Mouse (Mus musculus): ENCODE measurements around the gene AU040320. TPM values are rescaled to one million over a fixed set of nuclear protein-coding genes. Genes with fewer than 3 reads are reported as not detected.

The AU040320 gene
- polyA plus RNA-seq, 1 experiment: 50.5 TPM

DNA sequence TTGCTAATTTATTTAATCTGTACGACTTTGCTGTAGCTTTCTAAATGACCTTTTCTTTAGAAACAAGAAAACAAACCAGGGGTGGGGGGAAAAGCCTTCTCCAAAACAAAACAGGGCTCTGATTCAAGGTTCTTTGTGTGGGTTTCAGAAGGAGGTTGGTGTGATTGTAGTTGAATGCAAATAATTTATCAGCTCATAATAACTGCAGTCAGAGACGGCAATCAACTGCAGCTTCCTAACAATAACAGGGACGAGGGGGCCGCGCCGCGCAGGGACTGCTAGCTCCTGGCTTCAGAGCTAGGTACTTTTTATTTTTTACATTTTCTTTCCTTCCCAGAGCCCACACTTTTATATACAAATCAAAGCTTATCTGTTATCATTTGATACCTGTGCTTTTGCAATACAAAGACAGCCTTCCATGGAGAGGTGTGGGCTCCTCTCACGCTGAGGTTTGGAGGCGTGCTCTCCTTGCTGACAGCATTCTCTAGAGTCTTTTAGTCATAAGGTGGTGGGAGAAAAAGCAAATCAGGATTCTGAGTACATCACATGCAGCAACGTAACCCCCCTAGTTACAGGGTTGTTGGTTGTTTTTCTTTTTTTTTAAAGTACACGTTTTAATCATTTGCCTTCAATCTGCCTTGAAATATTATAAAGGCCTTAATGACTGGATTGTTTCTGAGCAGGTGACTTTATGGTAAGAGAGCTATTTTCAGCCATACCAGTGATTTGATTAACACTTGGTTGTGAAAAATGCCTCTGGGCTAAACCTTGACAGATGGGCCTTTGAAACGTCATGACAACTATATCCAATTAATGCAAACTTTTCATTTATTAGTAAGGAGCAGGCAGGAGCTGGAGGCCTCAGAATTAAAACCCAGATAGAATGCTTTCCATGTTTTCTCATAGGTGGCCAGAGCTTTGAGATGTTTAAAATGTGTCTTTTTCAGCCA is 26.8 kb downstream of the AU040320 start:
- peak in 1 of 2 experiments; percentile 45 for DNase-seq (ENCODE audit: extremely low spot score in 1 of 2, low spot score in 1 of 2)

DNA sequence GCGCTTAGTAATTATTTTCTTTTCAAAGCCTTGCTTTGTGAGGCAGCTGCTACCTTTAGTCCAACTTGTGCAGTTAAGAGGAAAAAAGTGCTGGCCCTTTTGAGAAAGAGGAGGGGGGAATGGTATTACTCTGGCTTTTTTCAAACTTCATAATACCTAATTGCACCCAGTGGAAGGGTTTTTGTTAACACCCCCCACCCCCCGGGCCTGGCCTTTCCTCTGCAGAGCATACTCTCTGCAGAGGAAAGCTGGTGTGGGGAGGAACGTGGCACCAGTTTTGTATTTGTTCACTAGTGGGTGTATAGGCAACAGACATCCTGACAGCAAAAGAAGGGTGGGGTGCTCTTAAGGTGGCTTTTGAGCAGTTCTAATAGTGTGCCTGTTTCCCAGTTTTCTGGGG is 28.5 kb downstream of the AU040320 start:
- DNase-seq (ENCODE audit: extremely low spot score in 1 of 2, low spot score in 1 of 2): no peak

DNA sequence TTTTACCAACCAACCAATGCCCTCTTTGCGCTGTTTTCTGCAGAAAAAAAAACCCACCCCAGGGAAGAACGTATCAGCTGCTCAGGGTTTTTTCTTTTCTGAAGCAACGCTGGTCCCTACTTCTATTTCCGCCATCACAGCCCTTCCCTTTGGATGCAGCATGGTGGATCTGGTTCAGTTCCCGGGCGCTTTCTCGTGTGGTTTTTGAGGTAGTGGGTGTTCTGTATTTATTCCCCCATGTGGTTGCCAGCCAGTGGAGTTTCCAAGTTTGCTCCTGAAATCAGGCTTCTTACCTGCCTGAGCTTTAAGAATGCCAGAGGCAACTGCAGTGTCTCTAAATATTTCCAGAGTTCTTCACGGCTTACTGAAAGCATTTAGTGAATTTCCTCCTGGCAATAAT is 29.2 kb downstream of the AU040320 start:
- DNase-seq (ENCODE audit: extremely low spot score in 1 of 2, low spot score in 1 of 2): no peak

- DNase-seq (ENCODE audit: extremely low spot score in 1 of 2, low spot score in 1 of 2): peak; percentile 36 to 74
Measured at GRCm38 (mm10) chr4:126782996-126783395, 29.7 kb downstream of the AU040320 start.

GRCm38 (mm10) chr4:126792341-126793102 is 39.2 kb downstream of the AU040320 start:
- peak; percentile 25 to 45 for DNase-seq (ENCODE audit: extremely low spot score in 1 of 2, low spot score in 1 of 2)

DNA sequence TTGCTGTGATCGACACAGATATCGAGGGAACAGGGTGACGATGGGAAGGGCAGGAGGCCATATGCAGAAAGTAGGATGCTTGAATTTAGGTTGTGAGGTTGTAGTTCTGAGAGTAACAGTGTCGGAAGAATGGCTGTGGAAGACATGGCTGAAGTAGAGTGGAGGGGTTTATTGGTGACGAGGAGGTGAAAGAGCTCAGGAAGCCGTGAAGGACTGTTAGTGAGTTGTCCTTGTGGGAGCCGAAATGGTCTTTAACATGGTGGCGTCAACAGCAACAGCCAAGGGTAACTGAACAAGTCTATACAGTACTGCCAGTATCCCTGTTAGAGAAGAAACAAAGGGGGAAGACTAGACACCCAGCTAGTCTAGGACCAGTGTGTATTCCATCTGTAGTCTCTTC is 48.8 kb downstream of the AU040320 start:
- DNase-seq (ENCODE audit: extremely low spot score in 1 of 2, low spot score in 1 of 2): no peak

DNA sequence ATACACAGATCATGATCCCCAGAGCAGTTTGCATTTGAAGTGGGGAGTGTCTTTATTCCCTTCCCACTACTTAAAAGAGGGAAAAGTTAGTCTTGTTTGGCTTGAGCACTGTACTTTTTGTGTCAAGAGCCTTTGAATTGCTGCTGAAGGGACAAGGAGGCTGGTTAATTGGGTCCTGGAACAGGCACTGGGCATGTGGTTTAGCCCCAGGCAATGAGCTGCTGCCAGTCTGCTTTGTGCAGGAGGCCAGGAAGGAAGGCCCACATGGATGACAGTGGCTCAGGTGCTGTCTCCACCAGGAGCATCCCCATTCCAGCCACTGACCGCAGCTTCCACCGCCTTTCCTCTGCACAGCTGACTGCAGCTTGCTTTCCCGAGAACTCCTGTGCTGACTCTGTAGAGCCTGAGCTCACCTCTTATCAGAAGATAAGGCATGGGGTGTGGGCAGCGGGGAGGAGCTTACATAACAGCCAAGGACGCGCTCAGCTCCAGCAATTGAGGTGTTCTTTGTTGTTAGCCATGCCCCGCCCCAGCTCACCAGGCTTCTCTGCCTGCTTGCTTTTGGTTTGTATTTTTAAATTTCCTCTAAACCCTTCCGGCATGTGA is 50.0 kb downstream of the AU040320 start:
- DNase-seq (ENCODE audit: extremely low spot score in 1 of 2, low spot score in 1 of 2): no peak

DNA sequence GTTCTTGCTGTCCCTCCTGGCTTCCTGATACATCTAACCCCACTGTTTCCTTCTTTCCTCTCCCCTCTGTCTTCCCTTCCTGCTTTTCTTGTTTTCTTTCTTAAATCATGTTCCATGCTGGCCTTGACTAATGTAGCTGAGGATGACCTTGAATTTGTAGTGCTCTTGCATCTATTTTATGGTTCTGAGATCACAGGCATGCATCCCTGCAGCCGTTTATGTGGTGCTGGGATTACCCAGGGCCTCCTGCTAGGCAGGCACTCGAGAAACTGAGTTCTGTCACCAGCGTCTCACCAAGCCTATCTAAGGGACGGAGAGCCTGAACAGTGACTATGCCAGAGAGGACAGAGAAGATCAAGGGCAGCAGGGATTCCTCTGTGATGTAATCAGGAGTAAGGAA is 52.4 kb downstream of the AU040320 start:
- DNase-seq (ENCODE audit: extremely low spot score in 1 of 2, low spot score in 1 of 2): no peak

GRCm38 (mm10) chr4:126806692-126807427 is 53.5 kb downstream of the AU040320 start:
- DNase-seq (ENCODE audit: extremely low spot score in 1 of 2, low spot score in 1 of 2): no peak

DNA sequence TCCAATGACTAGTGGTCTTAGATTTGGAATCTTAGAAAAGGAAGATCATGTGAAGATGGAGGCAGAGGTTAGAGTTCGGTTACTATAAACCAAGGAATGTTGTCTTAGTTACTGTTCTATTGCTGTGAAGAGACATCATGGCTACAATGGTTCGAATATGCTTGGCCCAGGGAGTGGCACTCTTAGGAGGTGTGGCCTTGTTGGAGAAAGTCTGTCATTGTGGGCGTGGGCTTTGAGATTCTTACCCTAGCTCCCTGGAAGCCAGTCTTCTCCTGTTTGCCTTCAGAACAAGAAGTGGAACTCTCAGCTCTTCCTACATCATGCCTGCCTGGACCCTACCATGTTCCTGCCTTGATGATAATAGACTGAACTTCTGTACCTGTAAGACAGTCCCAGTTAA is 57.2 kb downstream of the AU040320 start:
- no peak for DNase-seq (ENCODE audit: extremely low spot score in 1 of 2, low spot score in 1 of 2)

- no peak for DNase-seq (ENCODE audit: extremely low spot score in 1 of 2, low spot score in 1 of 2)
Measured at GRCm38 (mm10) chr4:126813212-126813611, 59.9 kb downstream of the AU040320 start.

- DNase-seq (ENCODE audit: extremely low spot score in 1 of 2, low spot score in 1 of 2): no peak
Measured at GRCm38 (mm10) chr4:126814854-126815253, 61.5 kb downstream of the AU040320 start.

DNA sequence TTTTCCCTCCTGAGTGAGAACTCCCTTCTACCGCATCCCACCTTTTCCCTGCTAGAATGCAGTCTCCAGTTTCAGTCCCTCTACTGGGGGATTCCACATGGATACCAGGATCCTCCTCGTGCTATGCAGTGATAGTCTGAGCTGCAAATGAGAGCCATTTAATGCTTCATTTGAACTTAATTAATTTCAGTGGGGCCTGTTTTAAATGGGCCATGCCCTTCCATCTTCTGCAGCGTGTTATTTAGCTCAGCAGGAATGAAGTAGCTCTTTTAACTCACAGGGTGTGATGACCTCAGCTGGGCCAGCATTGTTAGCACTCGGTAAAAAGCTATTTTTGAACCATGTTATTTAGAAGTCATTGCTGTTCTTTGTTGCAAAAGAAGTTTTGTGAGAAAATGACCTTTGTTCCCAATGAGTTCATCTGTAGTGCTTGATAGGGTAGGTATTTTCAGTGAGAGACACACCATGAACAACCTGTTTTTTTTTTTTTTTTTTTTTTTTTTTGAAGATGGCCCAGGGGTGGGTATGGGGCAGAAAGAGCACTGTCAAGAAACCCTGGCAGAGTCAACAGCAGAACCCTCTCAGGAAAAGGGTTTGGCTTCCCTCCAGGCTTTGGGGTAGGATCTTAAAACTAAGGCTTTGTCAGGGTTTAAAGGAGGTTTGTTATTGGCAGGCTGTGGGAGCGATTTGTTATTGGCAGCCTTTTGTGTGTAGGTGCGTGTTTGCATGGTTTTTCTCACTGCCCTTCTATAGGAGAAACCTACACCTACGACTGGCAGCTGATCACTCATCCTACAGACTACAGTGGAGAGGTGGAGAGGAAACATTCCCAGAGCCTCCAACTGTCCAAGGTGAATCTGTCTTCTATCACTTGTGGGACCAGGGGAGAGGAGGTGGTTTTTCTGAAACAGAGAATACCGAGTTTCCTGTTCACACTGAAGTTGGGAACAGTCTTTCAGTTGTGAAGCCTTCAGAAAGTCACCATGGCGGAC is 69.8 kb downstream of the AU040320 start:
- DNase-seq (ENCODE audit: extremely low spot score in 1 of 2, low spot score in 1 of 2): peak in 1 of 2 experiments; percentile 47

- DNase-seq (ENCODE audit: extremely low spot score in 1 of 2, low spot score in 1 of 2): no peak
Measured at GRCm38 (mm10) chr4:126823917-126824316, 70.6 kb downstream of the AU040320 start.

DNA sequence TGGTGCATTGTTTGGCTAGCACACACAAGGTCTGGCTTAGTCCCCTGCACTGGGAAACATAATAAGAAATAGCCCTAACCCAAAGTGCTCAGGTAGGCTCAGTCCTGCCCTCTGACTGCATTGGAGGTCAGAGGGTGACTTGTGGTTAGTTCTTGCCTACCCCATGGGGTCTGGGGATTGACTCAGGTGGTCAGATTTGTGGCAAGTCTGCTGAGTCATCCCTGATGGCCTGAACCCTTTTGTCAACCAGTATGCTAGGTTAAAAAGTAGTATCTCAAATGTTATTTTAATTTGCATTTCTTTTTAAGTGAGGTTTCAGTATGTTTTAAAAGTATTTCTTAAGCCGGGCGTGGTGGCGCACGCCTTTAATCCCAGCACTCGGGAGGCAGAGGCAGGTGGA is 77.8 kb downstream of the AU040320 start:
- DNase-seq (ENCODE audit: extremely low spot score in 1 of 2, low spot score in 1 of 2): no peak

DNA sequence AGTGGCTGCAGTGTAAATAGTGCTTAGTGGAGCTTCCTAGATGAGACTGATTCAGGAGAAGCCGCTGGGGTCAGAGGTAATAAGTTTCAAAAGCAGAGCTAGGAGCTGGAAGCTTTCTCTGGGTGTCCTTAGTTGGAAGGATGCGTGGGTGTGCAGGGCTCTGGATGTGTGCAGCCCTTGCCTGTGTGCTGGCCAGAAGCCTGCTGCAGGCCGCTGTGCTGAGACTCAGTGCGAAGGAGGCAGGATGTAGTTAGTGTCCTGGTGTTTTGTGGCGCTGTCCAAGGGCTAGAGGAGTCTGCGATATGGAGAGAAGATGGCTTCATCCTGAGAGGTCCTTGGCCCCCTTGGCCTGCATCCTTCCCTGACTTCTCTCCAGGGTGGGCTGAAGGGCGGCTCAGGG is 85.5 kb downstream of the AU040320 start:
- DNase-seq (ENCODE audit: extremely low spot score in 1 of 2, low spot score in 1 of 2): no peak

GRCm38 (mm10) chr4:126839873-126840272 is 86.5 kb downstream of the AU040320 start:
- peak; percentile 71 to 95 for DNase-seq (ENCODE audit: extremely low spot score in 1 of 2, low spot score in 1 of 2)

DNA sequence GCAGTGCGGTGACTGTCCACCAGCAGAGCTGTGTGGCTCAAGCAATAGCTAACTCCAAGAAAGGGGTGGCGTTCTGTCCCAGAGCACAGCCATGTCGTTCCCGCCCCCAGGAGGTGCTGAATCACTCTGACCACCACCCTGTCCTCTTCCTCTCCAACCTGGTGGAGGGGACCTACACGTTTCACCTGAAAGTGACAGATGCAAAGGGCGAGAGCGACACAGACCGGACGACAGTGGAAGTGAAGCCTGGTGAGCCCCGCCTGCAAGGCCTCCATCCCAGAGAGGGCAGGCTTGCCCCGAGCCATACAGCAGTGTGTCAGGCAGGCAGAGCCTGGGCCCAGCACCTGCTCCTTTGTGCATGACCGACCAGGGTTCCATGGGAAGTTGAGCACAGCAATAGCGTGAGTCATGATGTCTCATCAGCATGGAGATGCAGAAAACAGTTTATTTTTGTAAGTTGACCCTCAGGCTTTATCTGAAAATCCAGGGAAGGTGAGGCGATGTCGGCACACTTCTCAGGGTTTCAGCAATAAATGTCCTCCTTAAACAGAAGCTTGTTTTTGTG is 87.7 kb downstream of the AU040320 start:
- no peak for DNase-seq (ENCODE audit: extremely low spot score in 1 of 2, low spot score in 1 of 2)

- DNase-seq (ENCODE audit: extremely low spot score in 1 of 2, low spot score in 1 of 2): no peak
Measured at GRCm38 (mm10) chr4:126842911-126843310, 89.6 kb downstream of the AU040320 start.

Measured in frontal cortex, adult 2 months (tissue).